Mouse (Mus musculus): ENCODE data around the gene Fam169b. TPM values are rescaled to one million over a fixed set of nuclear protein-coding genes. Genes with fewer than 3 reads are reported as not detected.

Fam169b gene
- polyA plus RNA-seq, 1 experiment from 2014 or later = 0.49 TPM

- H3K4me2 ChIP-seq = no peak overlapping the region
- ATAC-seq (ENCODE audit: low FRiP score) = no peak
- H3K4me1 ChIP-seq = no peaks in the 10 kb centered on the region
- no peak overlapping the region for H3K4me3 ChIP-seq (replicated peaks)
- H3K9me3 ChIP-seq = no peaks in the 10 kb centered on the region
- no peaks in the 10 kb centered on the region for H3K27me3 ChIP-seq
- no peaks in the 10 kb centered on the region for H3K36me3 ChIP-seq (replicated peaks)
- H3K27ac ChIP-seq = no peak overlapping the region
- H3K9ac ChIP-seq = no peak overlapping the region
- 73% methylated on average over 5 of the region's 5 CpGs for WGBS
Measured at GRCm38 (mm10) chr7:68408611-68409010, 135.0 kb downstream of the Fam169b start.

Other genes starting within 250 kb of the Fam169b start
- gene Pgpep1l, start 9.6 kb upstream of the Fam169b start, polyA plus RNA-seq (2016; fragmentation: Nextera tagmentation; extraction: Ambion mirVana) = not detected in 2 replicates